Mouse (Mus musculus) kidney, postnatal 10 days (tissue): ENCODE data around the gene Camsap3.

ENCODE experiments used
- DNase-seq: peaks from one replicate; pipeline ENCODE4 v3.0.0; 2021; ENCODE audit warnings: mixed read lengths

The Camsap3 gene

GRCm38 (mm10) chr8:3603439-3603838, 16.3 kb downstream of the Camsap3 start:
- DNase-seq: no peak

GRCm38 (mm10) chr8:3606593-3606992, 19.5 kb downstream of the Camsap3 start:
- DNase-seq: peak; percentile 63

GRCm38 (mm10) chr8:3607822-3608221, 20.7 kb downstream of the Camsap3 start:
- no peak for DNase-seq

GRCm38 (mm10) chr8:3609046-3609815, 22.1 kb downstream of the Camsap3 start:
- peak; percentile 41 for DNase-seq

GRCm38 (mm10) chr8:3609816-3610150, 22.7 kb downstream of the Camsap3 start:
- peak; percentile 55 for DNase-seq

- DNase-seq: peak; percentile 99
Measured at GRCm38 (mm10) chr8:3621199-3621970, 34.3 kb downstream of the Camsap3 start, which contains the start of the genes Xab2 and Pet100. Gene Xab2 (minus strand): TSS chr8:3621316. Gene Pet100 (plus strand): TSS chr8:3621548.

GRCm38 (mm10) chr8:3622119-3622518, 35.0 kb downstream of the Camsap3 start:
- no peak for DNase-seq

GRCm38 (mm10) chr8:3625445-3625844, 38.4 kb downstream of the Camsap3 start, which contains the start of gene Pcp2:
Gene Pcp2 (minus strand): TSS chr8:3625545.
- no peak for DNase-seq

- DNase-seq: no peak
Measured at GRCm38 (mm10) chr8:3626971-3627370, 39.9 kb downstream of the Camsap3 start.

- DNase-seq: peak; percentile 52
Measured at GRCm38 (mm10) chr8:3628014-3628413, 40.9 kb downstream of the Camsap3 start.

GRCm38 (mm10) chr8:3630647-3631477, 43.8 kb downstream of the Camsap3 start, which contains the start of gene Stxbp2:
Gene Stxbp2 (plus strand): TSS chr8:3630955.
- peak; percentile 89 for DNase-seq

- DNase-seq: peak; percentile 56
Measured at GRCm38 (mm10) chr8:3631478-3631875, 44.4 kb downstream of the Camsap3 start.

- DNase-seq: peak; percentile 67
Measured at GRCm38 (mm10) chr8:3645804-3646203, 58.7 kb downstream of the Camsap3 start.

- no peak for DNase-seq
Measured at GRCm38 (mm10) chr8:3646824-3647531, 59.9 kb downstream of the Camsap3 start.

GRCm38 (mm10) chr8:3647561-3647960, 60.5 kb downstream of the Camsap3 start:
- DNase-seq: no peak

GRCm38 (mm10) chr8:3648268-3648667, 61.2 kb downstream of the Camsap3 start:
- no peak for DNase-seq

- DNase-seq: no peak
Measured at GRCm38 (mm10) chr8:3648990-3649389, 61.9 kb downstream of the Camsap3 start.

GRCm38 (mm10) chr8:3652845-3653244, 65.8 kb downstream of the Camsap3 start:
- no peak for DNase-seq

- no peak for DNase-seq
Measured at GRCm38 (mm10) chr8:3654726-3655508, 67.8 kb downstream of the Camsap3 start.

- no peak for DNase-seq
Measured at GRCm38 (mm10) chr8:3655526-3655925, 68.4 kb downstream of the Camsap3 start, which contains the start of gene Retn. Gene Retn (plus strand): TSS chr8:3655770.

- DNase-seq: peak; percentile 30
Measured at GRCm38 (mm10) chr8:3656725-3657381, 69.8 kb downstream of the Camsap3 start.
